Mouse (Mus musculus) CH12.LX (cell line): ENCODE data around the gene Nos1ap. TPM values are rescaled to one million over a fixed set of nuclear protein-coding genes. Genes with fewer than 3 reads are reported as not detected.

ENCODE experiments used
- DNase-seq: peaks from one replicate; pipeline ENCODE4 v3.0.0-alpha.2; 2013; ENCODE audit errors: extremely low read depth
- H3K27ac ChIP-seq: 2 replicates; pipeline ENCODE4 v1.5.1; 2012; ENCODE audit warnings: low read depth, mild to moderate bottlenecking, control low read depth, moderate library complexity; ENCODE audit not compliant: insufficient read depth
- H3K27me3 ChIP-seq: replicated peaks from 2 replicates; pipeline ENCODE3; 2012; ENCODE audit warnings: inconsistent platforms
- H3K36me3 ChIP-seq, 2 experiments: replicated peaks in 1 of 2; 2 replicates each; pipeline versions ENCODE3 to v1.6.1; 2012; ENCODE audit warnings: inconsistent platforms in 1 of 2, low read length in 1 of 2, mild to moderate bottlenecking in 1 of 2, mixed read lengths in 1 of 2, moderate library complexity in 1 of 2; ENCODE audit not compliant: control insufficient read depth in 1 of 2, insufficient read depth in 1 of 2
- H3K4me1 ChIP-seq, 2 experiments: 2 replicates each; pipeline ENCODE4 v1.6.1; 2012; ENCODE audit warnings: inconsistent platforms in 1 of 2, moderate library complexity in 1 of 2; ENCODE audit not compliant: insufficient read depth in 2 of 2, control insufficient read depth in 1 of 2
- H3K4me2 ChIP-seq: 2 replicates; pipeline ENCODE4 v1.6.1; 2012; ENCODE audit warnings: low read depth, mild to moderate bottlenecking, control low read depth; ENCODE audit not compliant: poor library complexity, insufficient read depth, severe bottlenecking
- H3K4me3 ChIP-seq, 3 experiments: fragments of 150-350 bp in 1 of 3; sonication (generic) in 1 of 3; replicated peaks in 1 of 3; 2 replicates each; pipeline versions ENCODE3 to v1.5.1; 2011 to 2012; ENCODE audit warnings: low read depth in 2 of 3, low read length in 2 of 3, mild to moderate bottlenecking in 2 of 3, moderate library complexity in 2 of 3, control low read depth in 1 of 3, improper control_type of control experiment in 1 of 3, inconsistent platforms in 1 of 3, mixed read lengths in 1 of 3; ENCODE audit not compliant: poor library complexity in 1 of 3
- H3K79me2 ChIP-seq: replicated peaks from 2 replicates; pipeline ENCODE4 v1.6.1; 2012; ENCODE audit warnings: mild to moderate bottlenecking, moderate library complexity; ENCODE audit not compliant: control insufficient read depth, poor library complexity, insufficient read depth, severe bottlenecking; ENCODE audit errors: extremely low read depth
- H3K9ac ChIP-seq: 2 replicates; pipeline ENCODE4 v1.6.1; 2012; ENCODE audit warnings: low read depth, mild to moderate bottlenecking, control low read depth, moderate library complexity; ENCODE audit not compliant: insufficient read depth
- H3K9me3 ChIP-seq: replicated peaks from 2 replicates; pipeline ENCODE3; 2012; ENCODE audit warnings: low read length, inconsistent platforms, mixed read lengths
- CHD1 ChIP-seq: IDR thresholded peaks from 2 replicates; pipeline ENCODE4 v1.6.1; 2012; ENCODE audit warnings: low read depth, low read length, improper control_type of control experiment, inconsistent platforms
- ELF1 ChIP-seq: IDR thresholded peaks from 2 replicates; pipeline ENCODE4 v1.6.1; 2014; ENCODE audit warnings: low read depth, mild to moderate bottlenecking, inconsistent platforms, low read length, improper control_type of control experiment
- HCFC1 ChIP-seq: IDR thresholded peaks from 2 replicates; pipeline ENCODE4 v1.6.1; 2012; ENCODE audit warnings: low read depth, mild to moderate bottlenecking, inconsistent platforms, low read length, improper control_type of control experiment
- JUND ChIP-seq: conservative IDR thresholded peaks from 2 replicates; pipeline ENCODE4 v1.6.1; 2011; ENCODE audit warnings: low read depth, low read length, improper control_type of control experiment
- KAT2A ChIP-seq: IDR thresholded peaks from 2 replicates; pipeline ENCODE4 v1.6.1; 2012; ENCODE audit warnings: low read length, improper control_type of control experiment, inconsistent platforms; ENCODE audit not compliant: insufficient replicate concordance
- MAFK ChIP-seq: IDR thresholded peaks from 2 replicates; pipeline ENCODE4 v1.6.1; 2011; ENCODE audit warnings: low read length, improper control_type of control experiment; ENCODE audit not compliant: insufficient replicate concordance
- MAZ ChIP-seq: IDR thresholded peaks from 2 replicates; pipeline ENCODE4 v1.6.1; 2012; ENCODE audit warnings: low read depth, mild to moderate bottlenecking, inconsistent platforms, low read length, improper control_type of control experiment, moderate library complexity
- MEF2A ChIP-seq: IDR thresholded peaks from 2 replicates; pipeline ENCODE4 v1.6.1; 2014; ENCODE audit warnings: low read depth, mild to moderate bottlenecking, inconsistent platforms, low read length, improper control_type of control experiment, borderline replicate concordance
- MYC ChIP-seq: IDR thresholded peaks from 2 replicates; pipeline ENCODE4 v1.6.1; 2011; ENCODE audit warnings: low read depth, mild to moderate bottlenecking, improper control_type of control experiment, low read length
- NRF1 ChIP-seq: IDR thresholded peaks from 2 replicates; pipeline ENCODE4 v1.6.1; 2014; ENCODE audit warnings: low read depth, mild to moderate bottlenecking, inconsistent platforms, low read length, improper control_type of control experiment, moderate library complexity
- POLR2AphosphoS2 ChIP-seq: IDR thresholded peaks from 2 replicates; pipeline ENCODE4 v1.6.1; 2011; ENCODE audit warnings: low read depth, low read length, improper control_type of control experiment
- RAD21 ChIP-seq: IDR thresholded peaks from 2 replicates; pipeline ENCODE4 v1.6.1; 2011; ENCODE audit warnings: low read depth, mild to moderate bottlenecking, low read length, improper control_type of control experiment, moderate library complexity
- RCOR1 ChIP-seq: conservative IDR thresholded peaks from 2 replicates; pipeline ENCODE4 v1.6.1; 2012; ENCODE audit warnings: low read depth, mild to moderate bottlenecking, inconsistent platforms, low read length, improper control_type of control experiment
- TBP ChIP-seq: conservative IDR thresholded peaks from 2 replicates; pipeline ENCODE4 v1.6.1; 2011; ENCODE audit warnings: low read depth, low read length, improper control_type of control experiment
- TCF12 ChIP-seq: IDR thresholded peaks from 2 replicates; pipeline ENCODE4 v1.6.1; 2014; ENCODE audit warnings: low read depth, mild to moderate bottlenecking, inconsistent platforms, low read length, improper control_type of control experiment
- USF1 ChIP-seq: IDR thresholded peaks from 2 replicates; pipeline ENCODE4 v1.6.1; 2014; ENCODE audit warnings: low read depth, mild to moderate bottlenecking, inconsistent platforms, low read length, improper control_type of control experiment
- ZC3H11A ChIP-seq: IDR thresholded peaks from 2 replicates; pipeline ENCODE4 v1.6.1; 2012; ENCODE audit warnings: low read depth, mild to moderate bottlenecking, inconsistent platforms, low read length, improper control_type of control experiment
- ZMIZ1 ChIP-seq: IDR thresholded peaks from 2 replicates; pipeline ENCODE4 v1.6.1; 2012; ENCODE audit warnings: low read depth, mild to moderate bottlenecking, inconsistent platforms, low read length, improper control_type of control experiment
- ZNF384 ChIP-seq: IDR thresholded peaks from 2 replicates; pipeline ENCODE4 v1.6.1; 2012; ENCODE audit warnings: low read depth, low read length, improper control_type of control experiment, inconsistent platforms
- dilution Hi-C: fragments of 300-500 bp; cut with MboI; formaldehyde crosslinking; loops from 2 replicates; pipeline ENCODE4 v1.14.3; 2020; ENCODE audit warnings: low sequenced_read_pairs; ENCODE audit not compliant: extremely low pct_unique_long_range_greater_than_20kb, extremely low pct_ligation_motif_present
- in situ Hi-C: fragments of 300-500 bp; cut with MboI; formaldehyde crosslinking; loops from 3 replicates; pipeline ENCODE4 v1.14.3; 2019; ENCODE audit warnings: low sequenced_read_pairs, low pct_ligation_motif_present, low pct_unique_long_range_greater_than_20kb, mixed read lengths
- polyA plus RNA-seq: library from polyadenylated mRNA; unstranded; fragments of >175 nt; gene quantifications from 2 replicates; pipeline ENCODE4 v1.2.1, GENCODE M21; 2012; ENCODE audit warnings: low read depth; ENCODE audit not compliant: insufficient read length
- total RNA-seq, 2 experiments: library from RNA; depleted of rRNA; stranded (reverse); fragments of 300-350 nt in 1 of 2; fragments of >200 nt in 1 of 2; gene quantifications; 2 replicates each; pipeline ENCODE4 v1.2.3; 2012 to 2014

Nos1ap gene
- total and polyA plus RNA-seq, 3 experiments, result not detected

DNA sequence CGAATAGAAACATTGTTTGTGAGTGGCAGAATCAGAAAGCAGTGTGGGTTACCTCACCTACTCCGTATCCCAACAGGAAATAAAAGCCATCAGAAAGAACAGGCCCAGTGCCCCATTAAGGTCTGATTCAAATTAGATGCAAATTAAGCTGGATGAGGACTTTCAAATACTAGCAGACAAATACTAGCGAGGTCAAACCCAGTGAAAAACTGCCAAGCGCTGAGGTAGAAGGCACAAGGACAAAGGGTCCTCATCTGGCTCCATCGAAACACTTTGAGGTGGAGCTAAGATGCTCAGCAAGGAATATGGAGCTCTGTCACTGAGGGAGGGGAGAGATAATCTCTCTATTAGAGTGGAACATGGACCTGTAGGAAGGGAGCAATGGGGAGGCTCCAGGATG, 66.8 kb downstream of the Nos1ap start:
- in situ Hi-C loops (no loop called here), dilution Hi-C loops (no loop called here)
- Histone ChIP-seq H3K27ac (no peak overlapping the region), H3K27me3 (no peaks in the 10 kb centered on the region), H3K36me3 (no peaks in the 10 kb centered on the region), H3K4me1 (no peaks in the 10 kb centered on the region), H3K9me3 (peaks cover 4% of the 10 kb centered on the region), H3K9ac (no peak overlapping the region), H3K4me2 (no peak overlapping the region), H3K4me3 (no peak overlapping the region), H3K79me2 (no peaks in the 10 kb centered on the region)
- no peak for TF ChIP-seq NRF1
- no peak for TF ChIP-seq MEF2A
- no peak for TF ChIP-seq ZMIZ1
- no peak for TF ChIP-seq ZNF384
- TF ChIP-seq MYC, result no peak
- TF ChIP-seq TCF12, result no peak
- no peak for TF ChIP-seq JUND
- TF ChIP-seq USF1, result no peak
- no peak for TF ChIP-seq ZC3H11A
- no peak for TF ChIP-seq RCOR1
- TF ChIP-seq KAT2A, result no peak
- no peak for TF ChIP-seq ELF1
- no peak for TF ChIP-seq HCFC1
- TF ChIP-seq MAFK, result no peak
- no peak for TF ChIP-seq POLR2AphosphoS2
- DNase-seq, result peak; percentile 2

DNA sequence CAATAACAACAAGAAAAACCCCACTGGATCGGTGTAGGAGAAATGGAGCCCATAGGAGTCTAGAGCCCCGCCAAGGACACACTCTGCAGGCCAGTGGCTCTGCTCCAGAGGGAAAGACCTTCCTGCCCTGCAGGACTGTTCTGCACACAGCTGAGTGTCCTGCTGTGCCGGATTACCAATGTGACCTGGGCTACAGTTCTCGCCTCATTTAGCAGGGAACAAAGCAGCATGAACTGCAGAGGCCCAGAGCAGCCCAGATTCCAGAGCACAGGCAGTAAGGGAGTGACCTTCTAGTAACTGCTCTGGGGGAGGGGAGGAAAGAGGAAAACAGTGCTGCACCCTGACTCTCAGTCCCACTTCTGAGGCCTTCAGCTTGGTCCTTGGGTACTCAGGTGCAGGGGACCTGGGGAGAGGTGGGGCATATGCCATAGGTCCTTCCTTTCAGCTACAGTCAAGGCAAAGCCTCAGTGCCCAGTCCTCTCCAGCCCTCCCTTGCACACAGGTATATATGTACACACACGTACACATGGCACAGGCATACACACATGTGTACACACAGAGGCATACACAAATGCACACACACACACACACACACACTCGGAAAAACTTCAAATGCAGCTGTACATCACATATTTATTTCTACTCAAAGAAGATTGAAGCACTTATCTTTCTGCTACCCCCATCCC, 68.0 kb downstream of the Nos1ap start:
- Histone ChIP-seq H3K4me1 (no peaks in the 10 kb centered on the region), H3K79me2 (no peaks in the 10 kb centered on the region), H3K4me2 (no peak overlapping the region), H3K27ac (no peak overlapping the region), H3K4me3 (no peak overlapping the region), H3K9me3 (peaks cover 4% of the 10 kb centered on the region), H3K9ac (no peak overlapping the region), H3K36me3 (no peaks in the 10 kb centered on the region), H3K27me3 (no peaks in the 10 kb centered on the region)
- DNase-seq, result no peak
- TF ChIP-seq ZNF384, result no peak
- TF ChIP-seq MYC, result no peak
- TF ChIP-seq MAZ, result no peak
- no peak for TF ChIP-seq RAD21
- no peak for TF ChIP-seq RCOR1
- no peak for TF ChIP-seq ZMIZ1
- TF ChIP-seq CHD1, result no peak
- no peak for TF ChIP-seq ZC3H11A
- TF ChIP-seq MAFK, result no peak
- no peak for TF ChIP-seq TBP
- TF ChIP-seq USF1, result no peak
- dilution Hi-C loops (no loop called here), in situ Hi-C loops (no loop called here)
